Mouse (Mus musculus) Muller cell, postnatal 12 days (primary cell): ENCODE results near the gene H3f3b.
"Not testable (repeated sequence)": the region's sequence is repeated elsewhere in the genome, so short reads cannot be mapped to it uniquely, and the experiment has no call there.

ENCODE experiments used
- DNase-seq: peaks from one replicate; pipeline ENCODE4 v3.0.0-alpha.2; 2015; ENCODE audit errors: inconsistent ontology term

The H3f3b gene

DNA sequence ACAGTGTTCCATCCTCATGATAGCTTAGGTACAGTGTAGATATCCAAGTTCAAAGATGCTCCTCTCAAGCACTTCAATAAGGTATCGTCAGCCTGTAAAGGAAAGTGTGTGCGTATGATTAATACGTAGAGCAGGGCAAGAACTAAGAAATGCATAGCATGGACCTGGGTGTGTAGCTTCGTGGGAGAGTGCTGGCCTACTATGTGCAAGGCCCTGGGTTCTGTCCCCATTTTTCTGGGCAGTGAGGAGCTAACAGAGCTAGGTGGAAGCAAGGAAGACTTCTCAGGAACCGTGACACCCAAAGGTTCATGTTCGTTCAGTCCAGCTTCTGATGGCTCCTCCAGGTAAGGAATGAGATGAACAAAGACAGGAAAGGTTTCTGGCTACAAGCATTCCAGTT lies 17.4 kb upstream of the H3f3b start:
- DNase-seq, result no peak

GRCm38 (mm10) chr11:116043286-116043685 lies 15.5 kb upstream of the H3f3b start:
- DNase-seq, result no peak

GRCm38 (mm10) chr11:116042372-116043138 lies 14.8 kb upstream of the H3f3b start:
- no peak for DNase-seq

GRCm38 (mm10) chr11:116041833-116042232 lies 14.1 kb upstream of the H3f3b start:
- no peak for DNase-seq

DNA sequence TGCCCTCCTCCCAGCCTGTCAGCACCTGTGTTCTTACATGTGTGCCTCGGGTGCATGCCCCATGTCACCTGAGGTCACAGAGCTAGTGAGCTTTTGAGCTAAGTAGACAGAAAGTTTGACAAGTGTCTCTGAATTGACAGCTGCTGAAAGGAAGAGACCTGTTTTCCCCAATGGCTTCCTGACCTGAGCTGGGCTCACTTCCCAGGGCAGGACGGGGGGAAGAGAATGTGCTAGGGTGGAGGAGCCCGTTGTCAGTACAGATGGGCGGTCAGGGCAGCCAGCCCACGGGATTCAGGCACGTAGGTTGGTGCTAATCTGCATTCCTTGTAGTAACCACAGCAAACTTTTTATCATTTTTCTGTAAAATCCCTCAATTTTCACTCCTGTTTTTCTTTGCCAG lies 12.8 kb upstream of the H3f3b start:
- peak; percentile 40 for DNase-seq

- DNase-seq, result no peak
Measured at GRCm38 (mm10) chr11:116037826-116038225, 10.1 kb upstream of the H3f3b start.

DNA sequence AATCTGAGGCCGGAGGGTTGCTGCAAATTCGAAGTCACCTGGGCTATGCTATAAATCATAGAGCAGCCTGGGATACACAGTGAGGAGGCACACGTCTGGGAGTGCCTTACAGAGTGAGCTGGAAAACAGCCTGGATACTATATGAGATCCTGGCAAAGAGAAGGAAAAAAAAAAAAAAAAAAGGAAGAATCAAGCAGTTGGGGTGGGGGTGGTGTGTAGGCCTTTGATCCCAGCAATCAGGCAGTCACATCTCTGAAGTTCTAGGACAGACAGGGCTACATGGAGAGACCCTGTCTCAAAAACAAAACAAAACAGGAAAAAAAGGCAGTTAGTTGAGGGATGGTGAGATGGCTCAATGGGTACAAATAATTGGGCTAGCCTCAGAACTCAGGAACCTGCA lies 8.9 kb upstream of the H3f3b start:
- no peak for DNase-seq

GRCm38 (mm10) chr11:116034584-116034983 lies 6.8 kb upstream of the H3f3b start:
- DNase-seq, result no peak

DNA sequence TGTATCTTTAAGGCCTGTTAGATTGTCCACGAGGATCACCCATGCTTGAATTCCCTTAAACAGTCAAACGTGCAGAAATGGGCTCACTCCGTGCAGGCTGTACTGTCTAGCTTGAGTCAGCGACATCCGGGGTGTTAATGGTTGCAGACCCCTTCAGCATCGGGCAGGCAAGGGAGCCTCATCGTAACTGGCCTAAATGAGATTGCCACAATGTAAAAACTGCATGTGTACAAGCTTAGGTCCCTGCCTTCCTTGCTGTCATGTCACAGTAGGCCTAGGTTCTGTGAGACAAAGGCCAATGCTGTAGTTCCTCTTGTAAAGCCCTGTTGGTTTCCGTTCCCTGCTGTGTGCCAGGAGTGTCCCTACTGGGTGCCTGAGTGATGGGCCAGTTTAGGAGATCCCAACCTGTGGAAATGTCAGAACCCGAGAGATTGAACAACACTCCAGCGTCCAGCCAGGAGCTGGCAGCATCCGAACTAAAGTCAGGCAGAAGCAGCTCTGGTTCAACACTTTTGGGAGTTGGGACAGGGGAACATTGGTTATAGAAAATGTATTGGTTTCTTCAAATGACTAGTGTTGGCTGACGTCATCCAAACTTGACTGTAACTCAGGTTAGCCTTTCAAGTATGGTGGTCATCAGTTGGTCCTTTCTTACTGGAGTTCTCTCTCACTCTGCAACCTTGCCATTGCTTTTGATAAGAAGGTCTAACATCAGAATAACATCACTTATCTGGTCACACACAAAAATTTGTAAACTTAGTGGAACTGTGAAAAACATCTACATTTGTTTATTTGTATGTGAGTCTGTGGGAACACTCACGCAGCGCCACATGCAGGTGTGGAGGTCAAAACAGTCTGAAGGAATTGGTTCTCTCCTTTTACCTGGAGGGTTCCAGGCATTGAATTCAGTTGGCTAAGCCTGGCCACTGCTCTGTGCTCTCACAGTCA lies 3.4 kb upstream of the H3f3b start:
- no peak for DNase-seq

DNA sequence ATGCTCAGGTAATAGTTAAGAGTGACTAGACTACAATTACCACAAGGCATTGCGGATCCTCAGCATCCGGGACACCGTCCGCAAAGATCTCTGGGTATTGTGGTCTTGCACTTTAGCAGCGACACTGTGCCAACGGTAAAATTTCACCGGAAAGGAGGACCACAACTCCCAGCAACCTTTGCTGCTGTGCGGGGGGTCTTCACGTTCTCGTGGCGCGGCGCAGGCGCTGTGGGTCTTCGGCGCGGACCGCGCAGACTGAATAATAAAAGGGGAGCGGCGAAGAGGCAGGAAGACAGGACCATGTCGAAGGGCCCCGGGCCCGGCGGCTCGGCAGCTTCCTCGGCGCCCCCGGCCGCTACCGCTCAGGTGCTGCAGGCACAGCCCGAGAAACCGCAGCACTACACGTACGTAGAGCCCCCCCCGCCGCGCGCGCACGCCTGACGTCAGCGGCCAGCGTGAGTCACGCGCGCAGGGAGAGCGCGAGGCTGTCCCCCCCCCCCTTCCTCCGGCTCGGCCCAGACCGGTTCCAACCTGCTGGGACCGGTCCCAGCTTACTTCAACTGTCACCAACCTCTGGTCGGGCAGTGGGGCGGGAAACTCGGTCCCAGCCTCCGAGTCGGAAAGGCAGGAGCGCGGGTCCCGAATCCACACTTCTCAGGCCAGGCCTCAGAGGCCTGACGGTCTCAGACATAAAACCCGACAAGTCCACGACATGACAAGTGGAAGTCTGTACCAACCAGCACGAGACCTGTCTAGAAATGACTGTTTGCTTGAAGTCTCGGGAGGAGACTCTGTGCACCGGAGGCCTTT lies 2.5 kb upstream of the H3f3b start, which contains the start of gene Unk:
Unk (plus strand) TSS at position 235 of the 810 bp plus-strand sequence.
- peak; percentile 98 for DNase-seq

- no peak for DNase-seq
Measured at GRCm38 (mm10) chr11:116029086-116029865, 1.5 kb upstream of the H3f3b start.

DNA sequence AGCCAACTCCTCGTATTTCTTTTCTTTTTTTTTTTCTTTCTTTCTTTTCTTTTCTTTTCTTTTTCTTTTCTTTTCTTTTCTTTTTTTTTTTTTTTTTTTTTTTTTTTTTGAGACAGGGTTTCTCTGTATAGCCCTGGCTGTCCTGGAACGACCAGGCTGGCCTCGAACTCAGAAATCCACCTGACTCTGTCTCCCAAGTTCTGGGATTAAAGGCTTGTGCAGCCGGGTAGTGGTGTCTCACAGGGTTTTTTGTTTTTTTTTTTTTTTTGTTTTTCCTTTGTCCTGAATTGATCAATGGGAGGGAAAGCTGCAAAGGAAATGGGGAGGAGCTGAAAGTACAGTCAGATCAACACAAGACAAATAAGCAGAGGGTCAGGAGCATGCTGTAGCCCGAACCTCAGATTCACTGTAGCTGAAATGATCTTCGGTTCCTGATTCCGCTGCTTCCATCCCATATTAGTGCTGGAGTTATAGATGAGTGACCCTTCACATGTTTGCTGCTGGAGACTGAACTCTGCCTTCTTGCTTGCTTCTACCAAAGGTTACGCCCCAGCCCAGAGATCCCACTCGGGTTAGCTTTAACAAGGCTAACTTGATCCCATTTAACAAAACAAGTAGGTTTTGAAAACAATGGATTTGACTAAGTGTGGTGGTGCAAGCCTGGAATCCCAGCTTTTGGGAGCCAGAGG lies 559 bp upstream of the H3f3b start:
- DNase-seq, result no peak

GRCm38 (mm10) chr11:116025056-116025845 lies 2.5 kb downstream of the H3f3b start:
- DNase-seq, result no peak

DNA sequence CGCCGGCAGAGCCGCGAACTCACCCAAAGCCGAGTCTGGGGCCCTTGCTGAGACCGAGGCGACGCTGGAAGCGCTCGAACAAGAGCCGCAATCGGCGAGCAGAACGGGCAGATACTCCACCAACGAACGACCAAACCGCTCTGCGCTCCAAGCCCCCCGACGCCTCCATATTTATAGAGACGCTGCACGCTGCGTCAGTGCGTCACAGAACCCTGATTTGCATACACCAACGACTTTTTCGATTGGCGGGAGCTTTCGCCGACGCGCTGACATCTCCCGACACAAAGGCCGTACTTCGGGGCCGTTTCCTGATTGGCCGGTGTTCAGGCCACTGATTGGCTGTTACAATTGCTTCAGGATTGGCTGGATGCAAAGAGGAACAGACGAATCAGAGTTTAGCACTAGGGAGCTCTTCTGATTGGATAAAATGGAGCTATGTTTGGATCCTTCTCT lies 3.4 kb downstream of the H3f3b start:
- peak; percentile 98 for DNase-seq

DNA sequence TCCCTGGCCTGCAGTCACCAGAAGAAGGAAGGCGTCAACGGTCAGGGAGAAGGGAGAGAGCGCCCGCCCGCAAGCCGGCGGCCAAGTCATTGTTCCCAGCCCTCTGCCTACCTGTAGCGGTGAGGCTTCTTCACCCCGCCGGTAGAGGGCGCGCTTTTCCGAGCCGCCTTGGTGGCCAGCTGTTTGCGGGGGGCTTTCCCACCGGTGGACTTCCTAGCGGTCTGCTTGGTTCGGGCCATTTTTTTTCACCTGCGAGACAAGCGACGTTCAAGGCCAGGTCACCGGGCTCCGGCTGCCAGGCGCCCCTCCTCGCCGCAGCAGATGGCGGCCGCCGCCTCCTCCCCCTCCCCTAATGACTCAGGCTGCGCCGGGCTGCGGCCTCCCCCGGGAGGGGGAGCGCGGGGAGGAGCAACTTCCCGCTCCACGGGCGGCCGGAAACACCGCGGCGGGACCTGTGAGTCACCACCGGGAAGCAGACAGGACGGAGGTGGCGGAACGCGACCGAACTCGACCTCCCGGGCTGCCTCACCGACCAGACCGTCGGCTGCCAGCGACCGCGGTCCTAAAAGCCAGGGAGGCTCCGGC lies 3.9 kb downstream of the H3f3b start:
- DNase-seq, result peak; percentile 97

GRCm38 (mm10) chr11:116023074-116023770 lies 4.5 kb downstream of the H3f3b start:
- DNase-seq, result not testable (repeated sequence)

DNA sequence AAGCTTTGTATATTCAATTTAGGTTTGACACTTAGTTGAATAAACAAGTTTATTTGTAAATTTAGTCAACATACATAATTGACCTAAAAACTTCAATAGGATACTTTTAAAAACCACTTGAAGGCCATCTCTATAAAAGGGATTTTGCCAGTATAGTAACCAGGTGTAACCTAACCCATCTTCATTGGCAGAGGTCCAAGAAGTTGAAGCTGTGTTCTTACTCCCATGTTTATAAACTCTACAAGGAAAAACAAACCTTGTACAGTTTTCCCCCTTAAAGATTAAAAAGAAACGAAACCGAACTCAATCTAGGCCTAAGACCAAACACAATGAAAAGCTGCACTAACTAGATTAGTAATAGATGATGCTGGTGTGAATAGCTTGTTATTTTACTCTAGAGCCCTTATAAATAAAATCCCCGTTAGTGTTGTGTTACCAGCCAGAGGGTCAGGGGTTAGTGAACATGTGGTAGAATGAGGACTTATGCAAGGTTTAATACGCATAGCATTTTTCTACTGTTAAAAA lies 5.4 kb downstream of the H3f3b start:
- no peak for DNase-seq
